Mouse (Mus musculus) cortical plate, adult 2 months (tissue): ENCODE results near the gene Slc17a3.

Experiments used
- CTCF ChIP-seq: fragments of 200-500 bp; IDR thresholded peaks from 2 replicates; pipeline ENCODE4 v1.5.1; 2011; ENCODE audit warnings: mild to moderate bottlenecking, control low read depth, low read length; ENCODE audit not compliant: insufficient read depth; ENCODE audit errors: extremely low read depth
- POLR2A ChIP-seq: fragments of 200-500 bp; IDR thresholded peaks from 2 replicates; pipeline ENCODE4 v1.6.1; 2011; ENCODE audit warnings: mild to moderate bottlenecking, low read length, control low read depth; ENCODE audit not compliant: insufficient read depth; ENCODE audit errors: extremely low read depth

GRCm38 (mm10) chr13:23864711-23865110 is 25.5 kb downstream of the Slc17a3 start:
- TF ChIP-seq POLR2A (no peak), CTCF (no peak)
